Comparison of ENCODE assay signal across 7 mouse cellular contexts in genomic region chr8:110703460-110704061, GRCm38 (mm10). TPM values are rescaled to one million over a fixed set of nuclear protein-coding genes. Genes with fewer than 3 reads are reported as not detected.
DNase-seq lines count a peak whose midpoint lies in the region; ATAC-seq and TF ChIP-seq lines count a peak whose summit lies in the region.

No protein-coding gene starts in this region.

- H3K27me3 ChIP-seq in heart, embryonic 13.5 days (replicated peaks), result no peaks in the 10 kb centered on the region
- H3K27me3 ChIP-seq in embryonic facial prominence, embryonic 13.5 days, result no peaks in the 10 kb centered on the region
- no peaks in the 10 kb centered on the region for H3K27me3 ChIP-seq in intestine, postnatal 0 days (replicated peaks; ENCODE audit: control insufficient read depth, insufficient read depth, low read length)

- peak overlapping the region; percentile 67; the same call in 1 of the 2 replicates for H3K9ac ChIP-seq in heart, embryonic 13.5 days
- peak overlapping the region; percentile 55; the same call in 1 of the 2 replicates for H3K9ac ChIP-seq in embryonic facial prominence, embryonic 13.5 days
- 0 out of 2 replicates have a peak overlapping the region, but pooled peaks have one; percentile 11 for H3K9ac ChIP-seq in intestine, postnatal 0 days (ENCODE audit: low read depth, low read length)

- DNase-seq in heart, adult 8-10 months (ENCODE audit: low spot score), result no peak
- no peak for DNase-seq in spleen, adult 12 weeks (ENCODE audit: low spot score)
- DNase-seq in layer of hippocampus, postnatal 10 days (ENCODE audit: low spot score in 2 of 2), result no peak

- WGBS in heart, embryonic 13.5 days, result 30% methylated on average over 9 of the region's 9 CpGs
- 69% methylated on average over 9 of the region's 9 CpGs for WGBS in embryonic facial prominence, embryonic 13.5 days
- 64% methylated on average over 9 of the region's 9 CpGs for WGBS in intestine, postnatal 0 days

- H3K36me3 ChIP-seq in heart, embryonic 13.5 days, result peaks cover 9% of the 10 kb centered on the region; the same call in 1 of the 2 replicates
- H3K36me3 ChIP-seq in embryonic facial prominence, embryonic 13.5 days, result 0 out of 2 replicates have a peak, but pooled peaks cover 5% of the 10 kb centered on the region
- peaks cover 3% of the 10 kb centered on the region; the same call in 1 of the 2 replicates for H3K36me3 ChIP-seq in intestine, postnatal 0 days (ENCODE audit: control insufficient read depth, insufficient read depth)

- ATAC-seq in heart, embryonic 13.5 days (ENCODE audit: extremely low read depth, insufficient number of reproducible peaks, low FRiP score, low TSS enrichment), result no peak
- peak; percentile 92 for ATAC-seq in CD4-positive, CD25-positive, alpha-beta regulatory T cell, adult 4 months
- ATAC-seq in embryonic facial prominence, embryonic 13.5 days (ENCODE audit: insufficient number of reproducible peaks, insufficient read depth, low FRiP score, low TSS enrichment, low read depth), result no peak
- ATAC-seq in intestine, postnatal 0 days, result no peak

- peak overlapping the region; percentile 75 for H3K27ac ChIP-seq in heart, embryonic 13.5 days (replicated peaks)
- peak overlapping the region; percentile 92 for H3K27ac ChIP-seq in embryonic facial prominence, embryonic 13.5 days
- H3K27ac ChIP-seq in intestine, postnatal 0 days (ENCODE audit: low read depth, low read length), result peak overlapping the region; percentile 28

- H3K4me1 ChIP-seq in heart, embryonic 13.5 days, result peaks cover 66% of the 10 kb centered on the region
- H3K4me1 ChIP-seq in embryonic facial prominence, embryonic 13.5 days, result peaks cover 57% of the 10 kb centered on the region
- H3K4me1 ChIP-seq in intestine, postnatal 0 days (replicated peaks; ENCODE audit: control insufficient read depth, insufficient read depth, low read length), result no peaks in the 10 kb centered on the region

- H3K4me2 ChIP-seq in heart, embryonic 13.5 days, result 0 out of 2 replicates have a peak overlapping the region, but pooled peaks have one; percentile 20
- peak overlapping the region; percentile 26; the same call in 1 of the 2 replicates for H3K4me2 ChIP-seq in embryonic facial prominence, embryonic 13.5 days
- no peak overlapping the region for H3K4me2 ChIP-seq in intestine, postnatal 0 days (replicated peaks; ENCODE audit: low read depth)

- no peaks in the 10 kb centered on the region for H3K9me3 ChIP-seq in heart, embryonic 13.5 days
- no peaks in the 10 kb centered on the region for H3K9me3 ChIP-seq in embryonic facial prominence, embryonic 13.5 days
- H3K9me3 ChIP-seq in intestine, postnatal 0 days (ENCODE audit: control insufficient read depth), result no peaks in the 10 kb centered on the region

- H3K4me3 ChIP-seq in heart, embryonic 13.5 days, result no peak overlapping the region
- no peak overlapping the region for H3K4me3 ChIP-seq in embryonic facial prominence, embryonic 13.5 days
- H3K4me3 ChIP-seq in intestine, postnatal 0 days (ENCODE audit: low read depth, low read length), result no peak overlapping the region

- TF ChIP-seq CTCF in intestine, postnatal 0 days (IDR thresholded peaks at IDR 0.05; ENCODE audit: low read depth), result no peak

RNA-seq across cellular contexts. Expression of gene Mtss1l, which starts 17.7 kb away (rescaled TPM):
- polyA plus RNA-seq in heart, embryonic 13.5 days (2015; fragmentation: Nextera tagmentation; extraction: Ambion mirVana), result 6.0 and 6.4 TPM in 2 replicates
- total RNA-seq in heart, adult 8-10 months (2022), result 10 to 100 TPM; 37.7 to 46.3 (median 39.9) TPM
- polyA plus RNA-seq in CD4-positive, CD25-positive, alpha-beta regulatory T cell, adult 4 months (2017; shearing (Covaris generic)), result not detected
- polyA plus RNA-seq in embryonic facial prominence, embryonic 13.5 days (2015; fragmentation: Nextera tagmentation; extraction: Ambion mirVana), result 11.0 and 12.6 TPM in 2 replicates
- polyA plus RNA-seq in intestine, postnatal 0 days (2015; fragmentation: Nextera tagmentation; extraction: Ambion mirVana), result 4.2 and 4.4 TPM in 2 replicates
- total RNA-seq in layer of hippocampus, postnatal 10 days (2021), result 100 to 1,000 TPM; 254 to 265 TPM

Comparison
In these comparisons a context has a peak if more than half of its experiments do, and no peak if none do; other contexts are left out.
1. H3K27ac ChIP-seq: peak in every context shown above with its lines; median percentile 92 in embryonic facial prominence, embryonic 13.5 days; 75 in heart, embryonic 13.5 days; 28 in intestine, postnatal 0 days.
2. H3K9ac ChIP-seq: peak in every context shown above with its lines; median percentile 67 in heart, embryonic 13.5 days; 55 in embryonic facial prominence, embryonic 13.5 days; 11 in intestine, postnatal 0 days.